ENCODE assay signal across 12 mouse cellular contexts in the genomic region with DNA sequence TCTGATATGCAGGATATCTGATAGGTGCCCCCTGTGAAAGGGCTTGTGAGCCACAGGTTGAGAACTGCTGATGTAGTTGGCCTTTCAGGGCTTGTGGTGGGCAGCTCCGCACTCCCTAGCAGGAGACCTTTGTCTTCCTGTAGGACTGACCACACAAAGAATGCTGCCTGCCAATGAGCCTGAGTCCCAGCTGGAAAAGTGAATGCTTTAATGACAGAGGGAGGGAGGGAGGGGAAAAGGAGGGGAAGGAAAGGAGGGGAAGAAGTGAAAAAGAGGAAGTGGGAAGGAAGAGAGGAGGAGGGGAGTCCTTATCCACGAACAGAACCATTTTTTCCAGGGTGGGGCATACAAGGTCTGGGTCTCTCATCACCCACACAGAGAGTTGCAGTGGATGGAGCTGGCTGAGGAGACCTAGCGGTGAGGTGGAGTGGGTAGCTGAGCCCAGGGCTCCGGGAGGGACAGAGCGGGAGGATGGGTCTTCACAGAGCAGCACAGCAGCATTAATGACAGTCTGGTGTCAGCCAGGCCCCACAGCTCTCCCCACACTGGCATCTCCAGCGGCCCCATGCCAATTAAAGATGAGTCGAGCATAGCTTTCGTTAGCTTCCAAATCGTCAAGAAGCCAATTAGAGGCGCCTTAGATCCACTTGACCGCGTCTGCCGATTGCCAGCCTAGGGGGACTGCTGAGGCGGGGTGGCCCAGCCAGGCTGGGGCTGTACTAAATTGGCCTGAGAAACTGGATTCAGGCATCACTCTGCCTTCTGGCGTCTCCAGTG. TPM values are rescaled to one million over a fixed set of nuclear protein-coding genes. Genes with fewer than 3 reads are reported as not detected.
DNase-seq lines count a peak whose midpoint lies in the region; ATAC-seq lines count a peak whose summit lies in the region.
"Had no signal": no experiment of that assay in that cellular context is flagged by ENCODE, and none has a peak within 500 bp of the region (broad histone marks: within the 10 kb centered on the region; RNA-seq: fewer than 3 reads in every experiment).

No protein-coding gene starts in this region.

- no peak overlapping the region for H3K4me2 ChIP-seq in embryonic facial prominence, embryonic 14.5 days (ENCODE audit: low read depth, low read length)
- H3K4me2 ChIP-seq in hindbrain, embryonic 12.5 days (replicated peaks): peak overlapping the region; percentile 24
- H3K4me2 ChIP-seq in midbrain, embryonic 16.5 days (ENCODE audit: low read length): peak overlapping the region; percentile 15

- ATAC-seq in embryonic facial prominence, embryonic 14.5 days (ENCODE audit: low read depth): peak; percentile 60; the same call in 1 of the 2 replicates
- ATAC-seq in hindbrain, embryonic 12.5 days (ENCODE audit: low FRiP score): peak; percentile 76
- peak; percentile 68; the same call in 1 of the 2 replicates for ATAC-seq in midbrain, embryonic 16.5 days
- ATAC-seq in frontal cortex, adult (ENCODE audit: low TSS enrichment): no peak

- no peak overlapping the region for H3K4me3 ChIP-seq in embryonic facial prominence, embryonic 14.5 days (ENCODE audit: low read depth, low read length)
- H3K4me3 ChIP-seq in hindbrain, embryonic 12.5 days: no peak overlapping the region
- no peak overlapping the region for H3K4me3 ChIP-seq in midbrain, embryonic 16.5 days (ENCODE audit: low read depth, low read length)

- no peaks in the 10 kb centered on the region for H3K4me1 ChIP-seq in embryonic facial prominence, embryonic 14.5 days (ENCODE audit: control insufficient read depth, insufficient read depth, low read length)
- H3K4me1 ChIP-seq in hindbrain, embryonic 12.5 days: peaks cover 10% of the 10 kb centered on the region
- H3K4me1 ChIP-seq in midbrain, embryonic 16.5 days (ENCODE audit: control insufficient read depth, insufficient read depth, low read length): peaks cover 6% of the 10 kb centered on the region; the same call in 1 of the 2 replicates

- no peak overlapping the region for H3K27ac ChIP-seq in embryonic facial prominence, embryonic 14.5 days (replicated peaks; ENCODE audit: low read depth, low read length)
- H3K27ac ChIP-seq in hindbrain, embryonic 12.5 days: peak overlapping the region; percentile 61; the same call in 1 of the 2 replicates
- H3K27ac ChIP-seq in midbrain, embryonic 16.5 days (ENCODE audit: low read length): no peak overlapping the region

- H3K9ac ChIP-seq in embryonic facial prominence, embryonic 14.5 days (ENCODE audit: low read depth, low read length): no peak overlapping the region
- H3K9ac ChIP-seq in hindbrain, embryonic 12.5 days: no peak overlapping the region
- peak overlapping the region; percentile 27; the same call in 1 of the 2 replicates for H3K9ac ChIP-seq in midbrain, embryonic 16.5 days (ENCODE audit: low read depth, low read length)

- peak; percentile 33 for DNase-seq in MN1 (ENCODE audit: low spot score)
- DNase-seq in embryonic facial prominence, embryonic 14.5 days (ENCODE audit: low spot score): peak; percentile 40
- no peak for DNase-seq in thymus, postnatal 4 days
- no peak for DNase-seq in left cerebral cortex, adult 9 months (ENCODE audit: low spot score in 2 of 2)
- DNase-seq: cerebellum, postnatal 36 days; heart, postnatal 10 days; kidney, adult 8-10 months had no signal

- no peaks in the 10 kb centered on the region for H3K9me3 ChIP-seq in embryonic facial prominence, embryonic 14.5 days (ENCODE audit: control insufficient read depth, low read length)
- no peaks in the 10 kb centered on the region for H3K9me3 ChIP-seq in hindbrain, embryonic 12.5 days (replicated peaks)
- H3K9me3 ChIP-seq in midbrain, embryonic 16.5 days (replicated peaks; ENCODE audit: control insufficient read depth, low read length, poor library complexity, severe bottlenecking): no peaks in the 10 kb centered on the region

- no peaks in the 10 kb centered on the region for H3K27me3 ChIP-seq in embryonic facial prominence, embryonic 14.5 days (replicated peaks; ENCODE audit: control insufficient read depth, insufficient read depth, low read length)
- peaks cover 8% of the 10 kb centered on the region; the same call in 1 of the 2 replicates for H3K27me3 ChIP-seq in hindbrain, embryonic 12.5 days
- no peaks in the 10 kb centered on the region for H3K27me3 ChIP-seq in midbrain, embryonic 16.5 days (ENCODE audit: control insufficient read depth, insufficient read depth, low read depth, low read length)

- 40% methylated on average over 15 of the region's 15 CpGs for WGBS in embryonic facial prominence, embryonic 14.5 days
- WGBS in hindbrain, embryonic 12.5 days: 36% methylated on average over 15 of the region's 15 CpGs
- WGBS in midbrain, embryonic 16.5 days: 11% methylated on average over 15 of the region's 15 CpGs

- H3K36me3 ChIP-seq in embryonic facial prominence, embryonic 14.5 days (ENCODE audit: control insufficient read depth, insufficient read depth, low read length): no peaks in the 10 kb centered on the region
- H3K36me3 ChIP-seq in hindbrain, embryonic 12.5 days: no peaks in the 10 kb centered on the region
- H3K36me3 ChIP-seq in midbrain, embryonic 16.5 days (ENCODE audit: control insufficient read depth, insufficient read depth, low read length): no peaks in the 10 kb centered on the region

RNA-seq across cellular contexts. Expression of gene Psmg3, which starts 33.8 kb away (rescaled TPM):
- polyA plus RNA-seq in embryonic facial prominence, embryonic 14.5 days (2014; fragmentation: Nextera tagmentation; extraction: Ambion mirVana): 61.2 and 61.8 TPM in 2 replicates
- 55.8 and 66.6 TPM in 2 replicates for polyA plus RNA-seq in hindbrain, embryonic 12.5 days (2016; fragmentation: Nextera tagmentation; extraction: Ambion mirVana)
- 71.8 and 72.5 TPM in 2 replicates for polyA plus RNA-seq in midbrain, embryonic 16.5 days (2015; fragmentation: Nextera tagmentation; extraction: Ambion mirVana)

RNA-seq across cellular contexts. Expression of gene Gm26938, which starts 34.3 kb away (rescaled TPM):
- not detected in 2 replicates for polyA plus RNA-seq in embryonic facial prominence, embryonic 14.5 days (2014; fragmentation: Nextera tagmentation; extraction: Ambion mirVana)
- polyA plus RNA-seq in hindbrain, embryonic 12.5 days (2016; fragmentation: Nextera tagmentation; extraction: Ambion mirVana): not detected in 2 replicates
- not detected in 2 replicates for polyA plus RNA-seq in midbrain, embryonic 16.5 days (2015; fragmentation: Nextera tagmentation; extraction: Ambion mirVana)
- polyA plus RNA-seq: limb, embryonic 14.5 days; lung, embryonic 16.5 days had no signal

RNA-seq across cellular contexts. Expression of gene Tmem184a, which starts 40.8 kb away (rescaled TPM):
- 4.3 and 5.5 TPM in 2 replicates for polyA plus RNA-seq in embryonic facial prominence, embryonic 14.5 days (2014; fragmentation: Nextera tagmentation; extraction: Ambion mirVana)
- polyA plus RNA-seq in hindbrain, embryonic 12.5 days (2016; fragmentation: Nextera tagmentation; extraction: Ambion mirVana): 0.43 and 1.4 TPM in 2 replicates
- 0.09 and 0.26 TPM in 2 replicates for polyA plus RNA-seq in midbrain, embryonic 16.5 days (2015; fragmentation: Nextera tagmentation; extraction: Ambion mirVana)

RNA-seq across cellular contexts. Expression of gene Elfn1, which starts 47.2 kb away (rescaled TPM):
- 1.3 TPM in 2 replicates for polyA plus RNA-seq in embryonic facial prominence, embryonic 14.5 days (2014; fragmentation: Nextera tagmentation; extraction: Ambion mirVana)
- polyA plus RNA-seq in hindbrain, embryonic 12.5 days (2016; fragmentation: Nextera tagmentation; extraction: Ambion mirVana): 1.7 and 2.0 TPM in 2 replicates
- polyA plus RNA-seq in midbrain, embryonic 16.5 days (2015; fragmentation: Nextera tagmentation; extraction: Ambion mirVana): 2.5 TPM in 2 replicates

Comparison
In these comparisons a context has a peak if more than half of its experiments do, and no peak if none do; other contexts are left out.
1. DNase-seq: peak in MN1 (single experiment) and embryonic facial prominence, embryonic 14.5 days (single experiment); none in thymus, postnatal 4 days (single experiment) and left cerebral cortex, adult 9 months (0 of 2).